8 mouse cellular contexts compared by ENCODE assay signal in genomic region chr6:88874868-88875508, GRCm38 (mm10). TPM values are rescaled to one million over a fixed set of nuclear protein-coding genes. Genes with fewer than 3 reads are reported as not detected.
DNase-seq lines count a peak whose midpoint lies in the region; ATAC-seq and TF ChIP-seq lines count a peak whose summit lies in the region.

Gene Podxl2, minus strand, starts transcription at chr6:88875044.

- peaks cover 16% of the 10 kb centered on the region for H3K27me3 ChIP-seq in C2C12 (ENCODE audit: control insufficient read depth, insufficient read depth, insufficient read length)
- H3K27me3 ChIP-seq in forebrain, embryonic 14.5 days (replicated peaks; ENCODE audit: control insufficient read depth, insufficient read depth, low read length) = no peaks in the 10 kb centered on the region
- H3K27me3 ChIP-seq in heart, embryonic 15.5 days = peaks cover 21% of the 10 kb centered on the region
- peaks cover 73% of the 10 kb centered on the region for H3K27me3 ChIP-seq in liver, embryonic 15.5 days
- H3K27me3 ChIP-seq in neural tube, embryonic 14.5 days (ENCODE audit: control insufficient read depth, insufficient read depth, low read length) = no peaks in the 10 kb centered on the region

- no peaks in the 10 kb centered on the region for H3K79me2 ChIP-seq in C2C12 (ENCODE audit: control insufficient read depth, insufficient read depth)

- peak; percentile 86 for ATAC-seq in cerebellum, adult (ENCODE audit: insufficient number of reproducible peaks, low FRiP score, low TSS enrichment)
- peak; percentile 71 for ATAC-seq in forebrain, embryonic 14.5 days
- ATAC-seq in heart, embryonic 15.5 days (replicated peaks; ENCODE audit: insufficient number of reproducible peaks, insufficient read depth, low FRiP score, low read depth) = peak; percentile 77
- ATAC-seq in liver, embryonic 15.5 days (ENCODE audit: insufficient read depth) = 0 out of 2 replicates have a peak, but pooled peaks have one; percentile 40
- peak; percentile 72 for ATAC-seq in neural tube, embryonic 14.5 days (ENCODE audit: low read depth)

- no peaks in the 10 kb centered on the region for H3K9me3 ChIP-seq in forebrain, embryonic 14.5 days (replicated peaks; ENCODE audit: control insufficient read depth, low read length)
- no peaks in the 10 kb centered on the region for H3K9me3 ChIP-seq in heart, embryonic 15.5 days (replicated peaks)
- no peaks in the 10 kb centered on the region for H3K9me3 ChIP-seq in liver, embryonic 15.5 days (replicated peaks)
- no peaks in the 10 kb centered on the region for H3K9me3 ChIP-seq in neural tube, embryonic 14.5 days (ENCODE audit: control insufficient read depth, low read length)

- peaks cover 32% of the 10 kb centered on the region for H3K4me1 ChIP-seq in forebrain, embryonic 14.5 days (ENCODE audit: control insufficient read depth, insufficient read depth, low read length)
- peaks cover 18% of the 10 kb centered on the region for H3K4me1 ChIP-seq in heart, embryonic 15.5 days (replicated peaks)
- peaks cover 11% of the 10 kb centered on the region for H3K4me1 ChIP-seq in liver, embryonic 15.5 days (replicated peaks)
- peaks cover 19% of the 10 kb centered on the region for H3K4me1 ChIP-seq in neural tube, embryonic 14.5 days (ENCODE audit: control insufficient read depth, insufficient read depth, low read length)

- TF ChIP-seq CTCF in C2C12 (IDR thresholded peaks at IDR 0.05; ENCODE audit: control insufficient read depth, insufficient read depth, insufficient read length) = no peak

- peak within 1 kb of the TSS; percentile 6 for H3K4me3 ChIP-seq in C2C12 (ENCODE audit: insufficient read depth, poor library complexity, severe bottlenecking)
- peak within 1 kb of the TSS; percentile 95 for H3K4me3 ChIP-seq in forebrain, embryonic 14.5 days (ENCODE audit: low read depth, low read length)
- peak within 1 kb of the TSS; percentile 83 for H3K4me3 ChIP-seq in heart, embryonic 15.5 days
- peak within 1 kb of the TSS; percentile 53 for H3K4me3 ChIP-seq in liver, embryonic 15.5 days (replicated peaks)
- peak within 1 kb of the TSS; percentile 79 for H3K4me3 ChIP-seq in neural tube, embryonic 14.5 days (ENCODE audit: low read depth, low read length)

- H3K4me2 ChIP-seq in forebrain, embryonic 14.5 days (ENCODE audit: low read length) = peak within 1 kb of the TSS; percentile 67
- H3K4me2 ChIP-seq in heart, embryonic 15.5 days = peak within 1 kb of the TSS; percentile 99
- peak within 1 kb of the TSS; percentile 73 for H3K4me2 ChIP-seq in liver, embryonic 15.5 days
- H3K4me2 ChIP-seq in neural tube, embryonic 14.5 days (ENCODE audit: low read depth, low read length) = peak within 1 kb of the TSS; percentile 93

- peaks cover 3% of the 10 kb centered on the region for H3K36me3 ChIP-seq in C2C12 (ENCODE audit: control insufficient read depth, insufficient read depth)
- H3K36me3 ChIP-seq in forebrain, embryonic 14.5 days (ENCODE audit: control insufficient read depth, insufficient read depth, low read length) = 0 out of 2 replicates have a peak, but pooled peaks cover 2% of the 10 kb centered on the region
- H3K36me3 ChIP-seq in heart, embryonic 15.5 days = no peaks in the 10 kb centered on the region
- no peaks in the 10 kb centered on the region for H3K36me3 ChIP-seq in liver, embryonic 15.5 days (replicated peaks)
- no peaks in the 10 kb centered on the region for H3K36me3 ChIP-seq in neural tube, embryonic 14.5 days (ENCODE audit: control insufficient read depth, insufficient read depth, low read length)

- peak within 1 kb of the TSS; percentile 41 for H3ac ChIP-seq in C2C12 (ENCODE audit: control insufficient read depth, insufficient read length, low read depth)

- DNase-seq in forebrain, embryonic 14.5 days (ENCODE audit: low spot score) = peak; percentile 92
- peak; percentile 44 to 79 for DNase-seq in kidney, postnatal 36 days
- DNase-seq in thymus, postnatal 25 days = peak; percentile 78

- H3K9ac ChIP-seq in forebrain, embryonic 14.5 days (ENCODE audit: low read length) = peak within 1 kb of the TSS; percentile 98
- H3K9ac ChIP-seq in heart, embryonic 15.5 days = peak within 1 kb of the TSS; percentile 83
- H3K9ac ChIP-seq in liver, embryonic 15.5 days = no peak within 1 kb of the TSS
- H3K9ac ChIP-seq in neural tube, embryonic 14.5 days (replicated peaks; ENCODE audit: low read depth, low read length) = peak within 1 kb of the TSS; percentile 99

- peak within 1 kb of the TSS; percentile 94 for H3K27ac ChIP-seq in forebrain, embryonic 14.5 days (ENCODE audit: low read depth, low read length)
- no peak within 1 kb of the TSS for H3K27ac ChIP-seq in heart, embryonic 15.5 days
- no peak within 1 kb of the TSS for H3K27ac ChIP-seq in liver, embryonic 15.5 days (replicated peaks)
- peak within 1 kb of the TSS; percentile 95 for H3K27ac ChIP-seq in neural tube, embryonic 14.5 days (ENCODE audit: low read depth, low read length)

- 9% methylated on average over 33 of the region's 63 CpGs for WGBS in forebrain, embryonic 14.5 days
- 8% methylated on average over 60 of the region's 63 CpGs for WGBS in heart, embryonic 15.5 days
- 6% methylated on average over 53 of the region's 63 CpGs for WGBS in liver, embryonic 15.5 days (ENCODE audit: insufficient replicate concordance)
- 5% methylated on average over 52 of the region's 63 CpGs for WGBS in neural tube, embryonic 14.5 days

- H3K79me3 ChIP-seq in C2C12 (ENCODE audit: low read depth) = no peaks in the 10 kb centered on the region

TF ChIP-seq in C2C12, 6 proteins besides CTCF, POLR2A, EP300 and RAD21:
- TF ChIP-seq MAX (IDR thresholded peaks at IDR 0.05) = no peak
- no peak for TF ChIP-seq MYOG (IDR thresholded peaks at IDR 0.05; ENCODE audit: control insufficient read depth, extremely low read depth, insufficient read length)
- no peak for TF ChIP-seq FOSL1 (IDR thresholded peaks at IDR 0.05; ENCODE audit: insufficient read depth, low read length, poor library complexity, severe bottlenecking)
- no peak for TF ChIP-seq MYOD1 (IDR thresholded peaks at IDR 0.05; ENCODE audit: control insufficient read depth, insufficient read length, low read depth)
- TF ChIP-seq USF1 (IDR thresholded peaks at IDR 0.05; ENCODE audit: low read depth) = no peak
- no peak for TF ChIP-seq CEBPB (IDR thresholded peaks at IDR 0.05; ENCODE audit: low read depth)
TF ChIP-seq in C2C12: peak in this region for 0.

RNA-seq across cellular contexts. Expression of gene Podxl2, which starts in this region (rescaled TPM):
- polyA plus RNA-seq in C2C12 (2012; fragmentation: generic; extraction: Trizol) = 2.8 TPM
- polyA plus RNA-seq in forebrain, embryonic 14.5 days (2014; fragmentation: Nextera tagmentation; extraction: Ambion mirVana) = 334 and 428 TPM in 2 replicates
- 42.5 and 52.5 TPM in 2 replicates for polyA plus RNA-seq in heart, embryonic 15.5 days (2015; fragmentation: Nextera tagmentation; extraction: Ambion mirVana)
- polyA plus RNA-seq in liver, embryonic 15.5 days (2015; fragmentation: Nextera tagmentation; extraction: Ambion mirVana) = 1.7 and 1.8 TPM in 2 replicates
- polyA plus RNA-seq in neural tube, embryonic 14.5 days (2014; fragmentation: Nextera tagmentation; extraction: Ambion mirVana) = 579 and 634 TPM in 2 replicates

Comparison
In these comparisons a context has a peak if more than half of its experiments do, and no peak if none do; other contexts are left out.
1. RNA of gene Podxl2 (polyA plus RNA-seq): 579 to 634 TPM in neural tube, embryonic 14.5 days, 334 to 428 TPM in forebrain, embryonic 14.5 days and 42.5 to 52.5 TPM in heart, embryonic 15.5 days; 2.8 TPM in C2C12 (single experiment) and 1.7 to 1.8 TPM in liver, embryonic 15.5 days; every median in the first group is over 10 times any median in the second.
2. H3K4me3 ChIP-seq: peak in every context shown above with its lines; median percentile 95 in forebrain, embryonic 14.5 days; 83 in heart, embryonic 15.5 days; 79 in neural tube, embryonic 14.5 days; 53 in liver, embryonic 15.5 days; 6 in C2C12.
3. H3K27ac ChIP-seq: peak in forebrain, embryonic 14.5 days (single experiment) and neural tube, embryonic 14.5 days (single experiment); none in heart, embryonic 15.5 days (single experiment) and liver, embryonic 15.5 days (single experiment).
4. Peak in every context shown above with its lines, with median percentiles within 50 percentile points of each other: ATAC-seq, DNase-seq and H3K4me2 ChIP-seq.